Mouse (Mus musculus): ENCODE measurements around the gene March4. TPM values are rescaled to one million over a fixed set of nuclear protein-coding genes. Genes with fewer than 3 reads are reported as not detected.

The March4 gene
- polyA plus RNA-seq, 1 experiment from 2014 or later, result 0.08 TPM

DNA sequence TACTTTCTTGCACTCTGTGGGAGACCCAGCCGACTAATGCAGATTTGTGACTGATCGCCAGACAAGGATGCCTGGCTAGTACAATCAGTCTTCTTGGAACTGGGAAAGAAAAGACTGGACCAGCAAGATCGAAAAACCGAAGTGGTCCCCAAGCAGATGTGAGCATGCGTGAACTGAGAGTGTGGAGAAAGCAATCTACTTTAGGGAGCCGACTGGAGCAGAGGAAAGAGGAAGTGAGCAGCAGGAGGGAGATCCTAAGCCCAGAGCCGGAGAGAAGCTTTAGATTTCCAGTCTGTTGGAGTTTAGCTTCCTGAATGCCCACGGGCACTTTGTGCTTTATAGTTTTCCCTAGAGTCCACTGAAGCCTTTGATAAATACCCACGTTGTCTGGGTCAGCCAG, 30.3 kb upstream of the March4 start:
- H3K9me3 ChIP-seq (ENCODE audit: control insufficient read depth, low read length), result no peaks in the 10 kb centered on the region
- H3K36me3 ChIP-seq (ENCODE audit: control insufficient read depth, insufficient read depth, low read length), result no peaks in the 10 kb centered on the region
- H3K27ac ChIP-seq (replicated peaks), result no peak overlapping the region
- no peak for ATAC-seq (ENCODE audit: low FRiP score, low TSS enrichment)
- no peak overlapping the region for H3K9ac ChIP-seq (ENCODE audit: low read length)
- H3K27me3 ChIP-seq (ENCODE audit: control insufficient read depth, insufficient read depth, low read length), result no peaks in the 10 kb centered on the region
- no peak for DNase-seq (ENCODE audit: low spot score)
- TF ChIP-seq CTCF (IDR thresholded peaks at IDR 0.05; ENCODE audit: low read depth), result no peak
- no peak for TF ChIP-seq EP300 (optimal IDR thresholded peaks at IDR 0.05)
- 52% methylated on average over 9 of the region's 9 CpGs for WGBS
- no peaks in the 10 kb centered on the region for H3K4me1 ChIP-seq (replicated peaks; ENCODE audit: control insufficient read depth, insufficient read depth)
- no peak overlapping the region for H3K4me3 ChIP-seq (ENCODE audit: low read depth, low read length)
- H3K4me2 ChIP-seq (replicated peaks; ENCODE audit: low read depth), result no peak overlapping the region

DNA sequence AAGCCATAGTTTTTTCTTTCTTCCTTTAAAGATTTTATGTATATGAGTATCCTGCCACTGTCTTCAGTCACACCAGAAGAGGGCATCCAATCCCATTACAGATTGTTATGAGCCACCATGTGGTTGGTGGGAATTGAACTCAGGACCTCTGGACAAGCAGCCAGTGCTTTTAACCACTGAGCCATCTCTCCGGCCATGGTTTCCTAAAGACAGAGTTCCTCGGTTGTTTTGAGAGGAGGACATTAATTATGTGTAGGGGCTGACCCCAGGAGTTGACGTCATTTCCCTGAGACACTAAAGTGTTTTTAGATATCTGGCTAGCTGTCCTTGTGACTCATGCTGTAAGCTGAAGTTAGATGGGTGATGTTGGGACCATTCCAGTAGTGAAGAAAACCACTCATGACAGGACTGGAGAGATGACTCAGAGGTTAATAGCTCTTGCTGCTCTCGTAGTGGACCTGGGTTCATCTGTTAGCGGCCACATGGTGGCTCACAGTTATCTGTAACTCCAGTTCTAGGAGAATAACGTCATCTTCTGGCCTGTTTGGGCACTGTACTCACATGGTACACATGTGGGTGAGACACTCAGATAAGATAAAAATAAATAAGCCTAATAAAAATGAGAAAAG, 27.7 kb upstream of the March4 start:
- no peak overlapping the region for H3K4me3 ChIP-seq (ENCODE audit: low read depth, low read length)
- TF ChIP-seq EP300 (optimal IDR thresholded peaks at IDR 0.05) (no peak), CTCF (IDR thresholded peaks at IDR 0.05; ENCODE audit: low read depth) (no peak)
- H3K27me3 ChIP-seq (ENCODE audit: control insufficient read depth, insufficient read depth, low read length), result no peaks in the 10 kb centered on the region
- ATAC-seq (ENCODE audit: low FRiP score, low TSS enrichment) (no peak), DNase-seq (ENCODE audit: low spot score) (no peak)
- no peak overlapping the region for H3K4me2 ChIP-seq (replicated peaks; ENCODE audit: low read depth)
- no peaks in the 10 kb centered on the region for H3K36me3 ChIP-seq (ENCODE audit: control insufficient read depth, insufficient read depth, low read length)
- 53% methylated on average over 6 of the region's 6 CpGs for WGBS
- no peaks in the 10 kb centered on the region for H3K4me1 ChIP-seq (replicated peaks; ENCODE audit: control insufficient read depth, insufficient read depth)
- H3K9ac ChIP-seq (ENCODE audit: low read length), result no peak overlapping the region
- no peak overlapping the region for H3K27ac ChIP-seq (replicated peaks)
- no peaks in the 10 kb centered on the region for H3K9me3 ChIP-seq (ENCODE audit: control insufficient read depth, low read length)

DNA sequence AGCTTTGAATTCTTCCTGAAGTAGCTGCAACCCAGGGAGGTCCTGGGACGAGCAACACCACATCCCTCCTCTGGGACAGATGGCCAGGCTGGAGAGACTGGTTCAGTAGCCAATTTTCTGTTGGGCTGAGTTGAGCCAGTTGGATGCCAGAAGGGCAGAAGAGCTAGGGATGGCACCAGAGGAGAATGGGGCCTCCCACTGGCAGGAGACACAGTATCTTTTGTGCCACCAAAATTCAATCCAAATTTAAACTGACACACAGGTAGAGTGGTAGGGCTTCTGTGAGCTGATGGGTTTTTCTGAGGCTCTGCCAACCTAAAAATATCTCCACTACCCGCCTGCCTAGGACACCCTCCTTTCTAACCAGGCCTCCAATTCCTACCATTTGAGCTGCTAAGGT, 21.9 kb upstream of the March4 start:
- Histone ChIP-seq H3K4me1 (replicated peaks; ENCODE audit: control insufficient read depth, insufficient read depth) (no peaks in the 10 kb centered on the region), H3K27me3 (ENCODE audit: control insufficient read depth, insufficient read depth, low read length) (no peaks in the 10 kb centered on the region), H3K9ac (ENCODE audit: low read length) (no peak overlapping the region), H3K9me3 (ENCODE audit: control insufficient read depth, low read length) (no peaks in the 10 kb centered on the region), H3K4me2 (replicated peaks; ENCODE audit: low read depth) (no peak overlapping the region), H3K27ac (replicated peaks) (no peak overlapping the region), H3K36me3 (ENCODE audit: control insufficient read depth, insufficient read depth, low read length) (no peaks in the 10 kb centered on the region), H3K4me3 (ENCODE audit: low read depth, low read length) (no peak overlapping the region)
- TF ChIP-seq CTCF (IDR thresholded peaks at IDR 0.05; ENCODE audit: low read depth), result no peak
- no peak for TF ChIP-seq EP300 (optimal IDR thresholded peaks at IDR 0.05)
- WGBS, result 72% methylated on average over 2 of the region's 2 CpGs
- DNase-seq (ENCODE audit: low spot score), result no peak
- no peak for ATAC-seq (ENCODE audit: low FRiP score, low TSS enrichment)

DNA sequence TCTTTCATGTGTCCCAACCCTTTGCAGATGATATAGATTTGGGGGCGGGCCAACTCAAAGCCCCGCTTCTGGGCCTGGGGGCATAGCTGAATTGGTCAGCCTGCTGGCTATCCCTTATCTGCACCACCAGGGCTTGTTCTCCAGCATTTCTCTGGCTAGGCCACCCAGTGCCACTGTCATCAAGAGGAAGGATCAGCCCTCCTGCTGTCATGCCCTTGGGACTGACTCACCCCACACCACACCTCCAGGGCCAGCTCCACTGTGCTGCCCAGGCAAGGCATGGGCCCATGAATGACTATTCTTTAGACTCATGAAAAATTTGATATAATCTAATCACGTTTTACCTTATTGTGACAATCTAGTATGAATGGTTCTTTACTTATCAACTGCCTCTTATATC, 19.7 kb upstream of the March4 start:
- no peak overlapping the region for H3K9ac ChIP-seq (ENCODE audit: low read length)
- WGBS, result 79% methylated on average over 3 of the region's 3 CpGs
- H3K27me3 ChIP-seq (ENCODE audit: control insufficient read depth, insufficient read depth, low read length), result no peaks in the 10 kb centered on the region
- ATAC-seq (ENCODE audit: low FRiP score, low TSS enrichment), result no peak
- no peak overlapping the region for H3K27ac ChIP-seq (replicated peaks)
- H3K4me2 ChIP-seq (replicated peaks; ENCODE audit: low read depth), result no peak overlapping the region
- no peak for TF ChIP-seq CTCF (IDR thresholded peaks at IDR 0.05; ENCODE audit: low read depth)
- no peak for TF ChIP-seq EP300 (optimal IDR thresholded peaks at IDR 0.05)
- no peak overlapping the region for H3K4me3 ChIP-seq (ENCODE audit: low read depth, low read length)
- no peak for DNase-seq (ENCODE audit: low spot score)
- H3K4me1 ChIP-seq (replicated peaks; ENCODE audit: control insufficient read depth, insufficient read depth), result no peaks in the 10 kb centered on the region
- H3K36me3 ChIP-seq (ENCODE audit: control insufficient read depth, insufficient read depth, low read length), result no peaks in the 10 kb centered on the region
- no peaks in the 10 kb centered on the region for H3K9me3 ChIP-seq (ENCODE audit: control insufficient read depth, low read length)

DNA sequence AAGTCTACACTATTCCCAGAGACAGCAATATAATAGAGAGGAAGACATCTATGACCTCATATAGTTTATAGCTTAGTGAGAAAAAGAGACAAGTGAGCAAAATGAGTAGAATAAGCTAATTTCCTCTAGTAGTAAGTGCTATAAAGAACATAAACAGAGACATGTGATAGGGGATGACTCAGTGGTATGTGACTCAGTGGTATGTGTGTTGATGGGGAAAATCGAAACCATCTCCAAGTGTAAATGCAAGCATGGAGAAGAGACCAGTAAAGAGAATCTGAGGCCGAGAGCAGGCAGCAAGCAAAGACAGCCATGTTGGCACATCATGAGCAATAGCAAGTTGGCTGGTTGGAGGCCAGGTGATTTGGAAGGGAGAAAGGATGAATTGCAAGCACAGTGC, 13.6 kb upstream of the March4 start:
- 82% methylated on average over 2 of the region's 2 CpGs for WGBS
- no peak for ATAC-seq (ENCODE audit: low FRiP score, low TSS enrichment)
- no peak overlapping the region for H3K4me2 ChIP-seq (replicated peaks; ENCODE audit: low read depth)
- H3K9ac ChIP-seq (ENCODE audit: low read length), result no peak overlapping the region
- no peaks in the 10 kb centered on the region for H3K27me3 ChIP-seq (ENCODE audit: control insufficient read depth, insufficient read depth, low read length)
- no peak overlapping the region for H3K27ac ChIP-seq (replicated peaks)
- H3K9me3 ChIP-seq (ENCODE audit: control insufficient read depth, low read length), result no peaks in the 10 kb centered on the region
- H3K4me3 ChIP-seq (ENCODE audit: low read depth, low read length), result no peak overlapping the region
- DNase-seq (ENCODE audit: low spot score), result no peak
- H3K36me3 ChIP-seq (ENCODE audit: control insufficient read depth, insufficient read depth, low read length), result no peaks in the 10 kb centered on the region
- no peak for TF ChIP-seq EP300 (optimal IDR thresholded peaks at IDR 0.05)
- no peak for TF ChIP-seq CTCF (IDR thresholded peaks at IDR 0.05; ENCODE audit: low read depth)
- H3K4me1 ChIP-seq (replicated peaks; ENCODE audit: control insufficient read depth, insufficient read depth), result no peaks in the 10 kb centered on the region

DNA sequence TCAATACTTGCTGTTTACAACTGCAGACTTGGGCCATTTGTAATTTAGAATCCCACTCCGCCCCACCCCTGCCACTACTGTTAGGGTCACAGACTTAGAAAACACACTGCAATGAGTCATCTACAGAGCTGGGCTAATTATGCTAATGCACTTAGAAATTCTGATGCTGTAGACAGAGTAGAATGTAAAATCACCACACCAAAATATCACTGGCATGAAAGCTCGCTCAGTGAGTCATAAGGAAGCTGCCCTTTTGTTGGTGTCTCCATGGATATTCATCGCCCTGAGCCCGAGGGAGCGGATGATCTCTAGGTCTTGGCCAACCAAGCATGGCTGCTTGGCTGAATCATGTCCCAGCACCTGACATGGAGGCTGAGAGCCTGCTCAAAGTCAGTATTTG, 1.5 kb upstream of the March4 start:
- H3K27ac ChIP-seq (replicated peaks), result no peak overlapping the region
- ATAC-seq (ENCODE audit: low FRiP score, low TSS enrichment) (no peak), DNase-seq (ENCODE audit: low spot score) (no peak)
- H3K9ac ChIP-seq (ENCODE audit: low read length), result no peak overlapping the region
- no peaks in the 10 kb centered on the region for H3K9me3 ChIP-seq (ENCODE audit: control insufficient read depth, low read length)
- no peak for TF ChIP-seq EP300 (optimal IDR thresholded peaks at IDR 0.05)
- TF ChIP-seq CTCF (IDR thresholded peaks at IDR 0.05; ENCODE audit: low read depth), result no peak
- WGBS, result 82% methylated on average over 5 of the region's 5 CpGs
- H3K4me3 ChIP-seq (ENCODE audit: low read depth, low read length), result no peak overlapping the region
- H3K4me1 ChIP-seq (replicated peaks; ENCODE audit: control insufficient read depth, insufficient read depth), result no peaks in the 10 kb centered on the region
- no peak overlapping the region for H3K4me2 ChIP-seq (replicated peaks; ENCODE audit: low read depth)
- no peaks in the 10 kb centered on the region for H3K36me3 ChIP-seq (ENCODE audit: control insufficient read depth, insufficient read depth, low read length)
- peaks cover 3% of the 10 kb centered on the region; the same call in 1 of the 2 replicates for H3K27me3 ChIP-seq (ENCODE audit: control insufficient read depth, insufficient read depth, low read length)
